Mouse (Mus musculus): ENCODE results near the gene Epb41l2.

DNA sequence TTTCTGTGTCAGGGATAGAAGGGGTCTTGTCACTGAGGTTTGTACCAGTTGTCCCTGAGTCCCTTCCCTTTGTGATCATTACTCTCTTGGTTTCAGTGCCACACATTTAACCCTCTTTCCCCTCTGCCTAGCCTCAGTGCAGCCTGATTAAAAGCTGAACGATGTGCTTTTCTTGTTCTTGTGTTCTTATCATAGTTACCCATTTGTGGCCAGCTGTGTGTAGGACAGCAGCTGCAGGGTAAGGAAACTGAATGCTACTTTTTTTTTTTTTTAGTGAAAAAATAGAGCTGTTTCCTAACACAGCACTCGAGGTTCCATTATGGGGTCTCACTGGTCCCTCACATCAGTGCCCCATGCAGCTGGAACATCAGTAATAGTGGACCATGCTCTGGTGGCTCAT lies 106.9 kb downstream of the Epb41l2 start:
- TF ChIP-seq POLR2A (IDR thresholded peaks at IDR 0.05; ENCODE audit: borderline replicate concordance, insufficient read depth, low read length): no peak
- no peak for TF ChIP-seq CTCF (IDR thresholded peaks at IDR 0.05; ENCODE audit: borderline replicate concordance, insufficient read depth, low read depth, low read length)
